Mouse (Mus musculus): ENCODE data around the gene Psmd9.

- TF ChIP-seq CTCF (IDR thresholded peaks at IDR 0.05; ENCODE audit: control insufficient read depth, insufficient read depth, low read length) (no peak), POLR2A (IDR thresholded peaks at IDR 0.05; ENCODE audit: borderline replicate concordance, control insufficient read depth, low read depth, low read length) (peak; percentile 64; the same call in 1 of the 2 replicates)
Measured at GRCm38 (mm10) chr5:123227762-123228523, 58.7 kb downstream of the Psmd9 start.
